Mouse (Mus musculus) ES-Bruce4 (cell line): Measurements from ENCODE around the gene Nfib.

Source experiments
- CTCF ChIP-seq: IDR thresholded peaks from one replicate; pipeline ENCODE4 v1.8.1; 2011; ENCODE audit warnings: low read depth, low read length
- POLR2A ChIP-seq: IDR thresholded peaks from one replicate; pipeline ENCODE4 v1.8.1; 2011; ENCODE audit warnings: low read length; ENCODE audit not compliant: insufficient read depth

DNA sequence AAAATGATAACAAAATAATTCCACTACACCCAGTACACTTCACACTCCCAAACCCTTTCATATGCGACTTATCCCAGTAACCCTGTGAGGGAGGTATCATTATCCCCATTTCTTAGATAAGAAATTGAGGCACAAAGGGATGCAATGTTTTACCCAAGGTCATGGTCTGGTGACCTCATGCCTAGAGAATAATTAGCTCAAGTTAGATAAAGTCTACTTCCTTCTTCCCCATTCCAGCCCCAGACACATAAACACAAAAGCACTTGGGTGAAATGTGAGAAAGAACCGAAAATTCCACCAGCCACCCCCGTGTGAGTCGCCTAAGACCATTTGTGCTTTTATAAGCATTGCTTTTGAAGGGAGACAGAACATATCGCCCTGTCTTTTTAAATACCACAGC lies 293.6 kb downstream of the Nfib start:
- TF ChIP-seq CTCF (no peak), POLR2A (no peak)
